Mouse (Mus musculus) embryonic stem cell, embryonic (primary cell): Measurements from ENCODE around the gene Ccdc63.
"Not testable (repeated sequence)": the region's sequence is repeated elsewhere in the genome, so short reads cannot be mapped to it uniquely, and the experiment has no call there.

Source experiments
- CTCF ChIA-PET, 4 experiments: fragments of 300-600 bp in 2 of 4; fragments of 350-600 bp in 2 of 4; sonication (Branson Sonifier 250); formaldehyde crosslinking; loops; one replicate each; lab custom pipeline; 2022; ENCODE audit warnings: inconsistent platforms in 2 of 4; lab: Charles Lee
- POLR2A ChIA-PET, 4 experiments: fragments of 300-600 bp in 2 of 4; fragments of 350-600 bp in 2 of 4; sonication (Branson Sonifier 250); formaldehyde crosslinking; loops; one replicate each; lab custom pipeline; 2022; ENCODE audit warnings: antibody characterized with exemption in 4 of 4, inconsistent platforms in 1 of 4; lab: Charles Lee

The Ccdc63 gene

GRCm38 (mm10) chr5:122142230-122142992 is 1.8 kb upstream of the Ccdc63 start:
- CTCF ChIA-PET: interaction anchor here (0.6 to 9.0 kb wide), 44 partner anchors 7 to 1541 kb away, joined by 3 to 118 read pairs (median 3); partner anchors contain the start of genes Ppp1cc (in 1 of the 4) and Sh2b3 (in 1 of the 4)

GRCm38 (mm10) chr5:122139771-122140170 is 852 bp downstream of the Ccdc63 start:
- POLR2A ChIA-PET: interaction anchor here in 2 of 4 experiments (0.9 to 1.8 kb wide), 3 partner anchors 11 to 63 kb away, joined by 3 to 5 read pairs (median 3); no protein-coding TSS in a partner anchor
- CTCF ChIA-PET: not testable (repeated sequence)

More at GRCm38 (mm10) chr5:122142230-122142992, 1.8 kb upstream of the Ccdc63 start:
- POLR2A ChIA-PET: interaction anchor here (0.6 to 9.4 kb wide), 20 partner anchors 7 to 864 kb away, joined by 3 to 132 read pairs (median 4); partner anchors contain the start of genes Ppp1cc (in 3 of the 4), Adam1a (in 1 of the 4) and Gm42878 (in 1 of the 4)

- ChIA-PET POLR2A (interaction anchor here in 2 of 4 experiments (0.9 to 8.4 kb wide), 8 partner anchors 7 to 71 kb away, joined by 3 to 99 read pairs (median 4); no protein-coding TSS in a partner anchor), CTCF (no interaction called here)
These were observed 1.8 kb downstream of the Ccdc63 start for GRCm38 (mm10) chr5:122138856-122139255.

- CTCF ChIA-PET: interaction anchor here in 3 of 4 experiments (0.6 to 0.7 kb wide), 3 partner anchors 109 to 927 kb away, joined by 4 to 7 read pairs (median 5); partner anchors contain the start of gene Tctn1 (in 1 of the 3)
- POLR2A ChIA-PET: interaction anchor here in 3 of 4 experiments (0.6 to 8.4 kb wide), 18 partner anchors 8 to 212 kb away, joined by 3 to 99 read pairs (median 4); partner anchors contain the start of genes Ppp1cc (in 1 of the 3) and Tctn1 (in 1 of the 3)
These were observed 3.9 kb downstream of the Ccdc63 start for GRCm38 (mm10) chr5:122136508-122137408.

- POLR2A ChIA-PET: interaction anchor here in 3 of 4 experiments (0.5 to 8.4 kb wide), 13 partner anchors 9 to 129 kb away, joined by 3 to 99 read pairs (median 4); partner anchors contain the start of genes Ccdc63 (in 1 of the 3) and Tctn1 (in 1 of the 3)
- CTCF ChIA-PET: interaction anchor here (0.6 to 7.6 kb wide), 8 partner anchors 8 to 693 kb away, joined by 3 to 118 read pairs (median 4); partner anchors contain the start of gene Ccdc63 (in 1 of the 4)
These were observed 5.2 kb downstream of the Ccdc63 start for GRCm38 (mm10) chr5:122135290-122135882.

- CTCF ChIA-PET: interaction anchor here (0.6 to 7.6 kb wide), 9 partner anchors 9 to 692 kb away, joined by 3 to 118 read pairs (median 4); partner anchors contain the start of gene Ccdc63 (in 1 of the 4)
- POLR2A ChIA-PET: interaction anchor here in 3 of 4 experiments (0.5 to 8.4 kb wide), 11 partner anchors 9 to 130 kb away, joined by 3 to 99 read pairs (median 6); partner anchors contain the start of genes Ccdc63 (in 1 of the 3), Ppp1cc (in 1 of the 3) and Tctn1 (in 1 of the 3)
These were observed 6.0 kb downstream of the Ccdc63 start for GRCm38 (mm10) chr5:122134395-122135289.

GRCm38 (mm10) chr5:122133050-122133389 is 7.6 kb downstream of the Ccdc63 start:
- ChIA-PET POLR2A (interaction anchor here in 2 of 4 experiments (1.0 to 8.4 kb wide), 16 partner anchors 11 to 221 kb away, joined by 3 to 99 read pairs (median 6); partner anchors contain the start of genes Ppp1cc (in 2 of the 2), Ccdc63 (in 1 of the 2), Rad9b (in 1 of the 2) and Tctn1 (in 1 of the 2)), CTCF (interaction anchor here in 3 of 4 experiments (0.7 to 7.6 kb wide), 12 partner anchors 12 to 247 kb away, joined by 3 to 118 read pairs (median 10); partner anchors contain the start of gene Ccdc63 (in 1 of the 3))

GRCm38 (mm10) chr5:122132167-122133049 is 8.2 kb downstream of the Ccdc63 start:
- POLR2A ChIA-PET: interaction anchor here in 3 of 4 experiments (0.5 to 8.4 kb wide), 51 partner anchors 9 to 1000 kb away, joined by 3 to 99 read pairs (median 4); partner anchors contain the start of genes Ppp1cc (in 3 of the 3), Ccdc63 (in 2 of the 3), Rad9b (in 2 of the 3) and Vps29 (in 2 of the 3)
- CTCF ChIA-PET: interaction anchor here (0.6 to 7.6 kb wide), 60 partner anchors 9 to 1568 kb away, joined by 3 to 118 read pairs (median 5); partner anchors contain the start of genes Ccdc63 (in 2 of the 4), Ppp1cc (in 2 of the 4) and Tctn1 (in 1 of the 4)

GRCm38 (mm10) chr5:122131076-122132051 is 9.3 kb downstream of the Ccdc63 start:
- CTCF ChIA-PET: interaction anchor here (0.5 to 7.6 kb wide), 74 partner anchors 8 to 1567 kb away, joined by 3 to 118 read pairs (median 4); partner anchors contain the start of genes Ccdc63 (in 2 of the 4), Ppp1cc (in 2 of the 4) and Tctn1 (in 1 of the 4)
- POLR2A ChIA-PET: interaction anchor here (0.5 to 8.4 kb wide), 54 partner anchors 10 to 294 kb away, joined by 3 to 99 read pairs (median 4); partner anchors contain the start of genes Ppp1cc (in 3 of the 4), Ccdc63 (in 2 of the 4), Sh2b3 (in 2 of the 4) and Fam216a (in 1 of the 4)

GRCm38 (mm10) chr5:122130341-122130998 is 10.2 kb downstream of the Ccdc63 start:
- ChIA-PET CTCF (interaction anchor here in 3 of 4 experiments (0.8 to 7.6 kb wide), 12 partner anchors 14 to 259 kb away, joined by 3 to 118 read pairs (median 4); partner anchors contain the start of genes Ccdc63 (in 1 of the 3) and Tctn1 (in 1 of the 3)), POLR2A (interaction anchor here in 2 of 4 experiments (0.9 to 8.3 kb wide), 10 partner anchors 13 to 213 kb away, joined by 3 to 91 read pairs (median 6); partner anchors contain the start of genes Ccdc63 (in 1 of the 2) and Ppp1cc (in 1 of the 2))

- CTCF ChIA-PET: interaction anchor here (0.5 to 7.6 kb wide), 60 partner anchors 9 to 1220 kb away, joined by 3 to 118 read pairs (median 4); partner anchors contain the start of genes Tctn1 (in 4 of the 4), Ppp1cc (in 2 of the 4) and Ccdc63 (in 1 of the 4)
These were observed 11.5 kb downstream of the Ccdc63 start for GRCm38 (mm10) chr5:122129068-122129655.

GRCm38 (mm10) chr5:122125211-122125760 is 15.3 kb downstream of the Ccdc63 start:
- ChIA-PET CTCF (interaction anchor here in 3 of 4 experiments (0.6 to 1.3 kb wide), 4 partner anchors 9 to 36 kb away, joined by 3 to 4 read pairs (median 3); no protein-coding TSS in a partner anchor), POLR2A (interaction anchor here in 1 of 4 experiments (1.0 to 1.3 kb wide), 2 partner anchors 50 to 103 kb away, joined by 3 to 8 read pairs; no protein-coding TSS in a partner anchor)

More at GRCm38 (mm10) chr5:122129068-122129655, 11.5 kb downstream of the Ccdc63 start:
- POLR2A ChIA-PET: interaction anchor here in 3 of 4 experiments (0.5 to 8.3 kb wide), 34 partner anchors 8 to 398 kb away, joined by 3 to 91 read pairs (median 4); partner anchors contain the start of genes Ppp1cc (in 3 of the 3), Ccdc63 (in 1 of the 3) and Tctn1 (in 1 of the 3)
